Mouse (Mus musculus) frontal cortex, adult 2 months (tissue): Measurements from ENCODE around the gene Them7. TPM values are rescaled to one million over a fixed set of nuclear protein-coding genes. Genes with fewer than 3 reads are reported as not detected.
A peak's percentile ranks its signal among the peaks of the same experiment; 100 is the strongest.

Experiments used
- DNase-seq, 2 experiments: peaks; one replicate each; pipeline ENCODE4 v3.0.0; 2022; ENCODE audit warnings: low spot score in 1 of 2; ENCODE audit errors: extremely low spot score in 1 of 2
- polyA plus RNA-seq: library from polyadenylated mRNA; depleted of rRNA; stranded (reverse); fragments of >200 nt; gene quantifications from 2 replicates; pipeline ENCODE4 v1.2.3, GENCODE M21; 2012; rRNA removed

Them7 gene
- polyA plus RNA-seq, result not detected in 2 replicates

DNA sequence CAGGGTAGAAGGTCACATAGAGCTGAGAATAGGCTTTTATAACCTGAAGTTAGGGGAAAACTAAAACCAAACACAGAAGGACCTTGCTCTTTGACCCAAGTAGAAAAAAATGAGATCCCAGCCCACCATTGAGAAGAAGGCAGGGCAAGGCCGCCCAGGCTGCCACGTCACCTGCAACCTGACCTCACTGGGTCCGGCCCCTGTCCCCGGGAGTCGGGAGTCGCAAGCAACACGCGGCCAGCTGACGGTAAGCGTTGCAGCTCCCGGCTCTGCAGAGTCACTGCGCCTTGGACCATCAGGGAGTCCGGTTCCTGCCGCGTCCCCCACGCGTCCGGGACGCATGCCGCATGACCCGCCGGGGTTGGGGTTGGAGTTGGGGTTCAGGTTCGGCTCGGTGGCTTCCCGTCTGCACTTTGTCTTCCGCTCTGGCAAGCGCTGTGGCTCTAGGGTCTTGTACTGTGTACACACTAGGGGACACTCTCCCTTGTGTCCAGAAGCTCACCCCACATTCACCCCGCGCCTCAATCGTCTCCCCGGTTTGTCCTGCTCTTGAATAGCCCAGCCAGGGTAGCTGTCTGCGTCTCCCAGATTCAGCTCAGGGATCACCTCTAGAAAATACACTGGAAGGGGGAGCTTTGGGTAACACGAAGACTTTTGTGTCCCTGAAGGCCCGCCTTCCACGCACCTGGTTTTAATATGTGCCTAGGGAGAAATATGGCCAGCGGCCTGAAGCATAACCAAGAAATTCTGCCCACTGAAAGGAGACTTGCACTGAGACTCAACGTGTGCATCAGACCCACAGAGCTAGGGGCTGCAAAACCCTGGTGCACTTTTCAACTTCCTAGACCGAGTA, at the start of gene Them7:
TSS of gene Them7 (plus strand) at position 187 of the 853 bp plus-strand sequence.
- DNase-seq, result no peak

GRCm38 (mm10) chr2:105178871-105179270, 45.2 kb upstream of the Them7 start:
- no peak for DNase-seq

DNA sequence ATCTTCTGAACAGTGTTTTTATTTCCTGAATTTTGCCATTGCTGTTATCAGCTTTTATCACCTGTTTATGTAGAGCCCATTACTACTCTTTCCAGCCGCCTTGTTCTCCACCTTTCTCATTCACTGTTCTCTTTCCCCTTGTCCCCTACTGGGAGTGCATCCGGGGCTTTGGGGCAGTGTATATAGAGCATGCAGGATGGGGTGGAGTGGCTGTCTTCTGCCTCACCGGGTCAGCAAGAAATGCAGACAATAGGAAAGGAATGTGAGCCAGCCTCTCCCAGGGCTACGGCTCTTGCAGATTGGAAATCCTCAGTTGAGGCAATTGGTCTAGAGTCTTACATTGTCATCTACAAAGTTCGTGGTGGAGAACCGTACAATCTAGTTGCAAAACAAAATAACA, 41.6 kb upstream of the Them7 start:
- DNase-seq, result no peak

GRCm38 (mm10) chr2:105185140-105185539, 39.0 kb upstream of the Them7 start:
- no peak for DNase-seq

- no peak for DNase-seq
Measured at GRCm38 (mm10) chr2:105185768-105186529, 38.2 kb upstream of the Them7 start.

DNA sequence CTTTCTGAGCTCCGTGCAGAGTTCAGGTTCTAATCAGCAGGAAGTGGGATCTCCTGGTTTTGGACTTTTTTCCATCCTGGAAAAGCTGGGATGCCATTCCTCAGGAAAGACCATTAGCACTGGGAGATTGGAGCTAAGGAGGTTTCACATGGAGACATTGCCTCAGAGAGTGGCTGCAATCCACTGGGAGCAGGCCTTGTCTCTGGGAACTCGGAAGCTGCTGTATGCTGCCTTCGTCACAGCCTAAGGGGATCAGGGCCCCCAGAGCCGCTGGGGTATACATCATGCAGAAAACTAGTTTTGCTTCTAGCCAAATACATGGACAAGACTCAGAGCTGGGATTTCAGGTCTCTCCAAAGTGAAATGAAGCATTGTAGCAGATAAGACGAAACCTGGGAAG, 37.5 kb upstream of the Them7 start:
- DNase-seq, result no peak

DNA sequence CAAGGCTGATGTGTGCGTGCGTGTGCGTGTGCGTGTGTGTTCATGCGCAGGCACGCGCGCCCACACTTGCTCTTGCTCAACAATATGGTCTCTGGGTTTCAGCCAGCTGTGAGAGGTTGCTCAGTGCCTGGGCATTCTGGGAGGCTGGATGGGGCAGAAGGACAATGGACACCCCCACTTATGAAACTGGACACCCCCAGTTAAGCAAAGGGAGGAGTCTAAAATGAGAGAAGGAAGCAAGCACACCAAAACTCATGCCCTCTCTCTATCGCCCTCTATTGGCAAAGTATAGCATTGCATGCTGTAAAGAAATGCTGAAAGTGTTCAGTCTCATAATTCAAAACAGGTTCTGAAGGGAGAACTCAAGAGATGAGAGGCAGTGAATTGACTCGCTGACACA, 35.9 kb upstream of the Them7 start:
- DNase-seq, result peak in 1 of 2 experiments; percentile 12

DNA sequence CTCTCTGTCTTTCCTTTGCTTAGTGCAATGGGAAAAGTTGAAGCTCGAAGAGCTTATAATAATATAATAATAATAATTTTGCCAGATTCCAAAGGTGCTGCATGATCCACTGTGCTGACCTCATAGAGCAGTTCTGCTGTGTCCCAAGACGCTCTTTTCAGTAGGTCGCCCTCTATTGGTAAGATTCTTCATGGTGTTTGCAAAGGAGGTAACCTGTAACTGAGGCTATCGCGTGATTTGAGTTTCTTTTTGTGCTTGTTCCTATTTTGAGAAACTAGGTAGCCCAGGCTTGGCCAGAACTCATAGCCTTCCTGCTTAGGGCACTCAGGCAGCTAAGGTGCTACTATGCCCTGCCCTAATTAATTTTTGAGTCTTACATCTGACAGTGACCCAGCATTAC, 34.8 kb upstream of the Them7 start:
- peak in 1 of 2 experiments; percentile 32 for DNase-seq

- DNase-seq, result no peak
Measured at GRCm38 (mm10) chr2:105200152-105200551, 24.0 kb upstream of the Them7 start.

DNA sequence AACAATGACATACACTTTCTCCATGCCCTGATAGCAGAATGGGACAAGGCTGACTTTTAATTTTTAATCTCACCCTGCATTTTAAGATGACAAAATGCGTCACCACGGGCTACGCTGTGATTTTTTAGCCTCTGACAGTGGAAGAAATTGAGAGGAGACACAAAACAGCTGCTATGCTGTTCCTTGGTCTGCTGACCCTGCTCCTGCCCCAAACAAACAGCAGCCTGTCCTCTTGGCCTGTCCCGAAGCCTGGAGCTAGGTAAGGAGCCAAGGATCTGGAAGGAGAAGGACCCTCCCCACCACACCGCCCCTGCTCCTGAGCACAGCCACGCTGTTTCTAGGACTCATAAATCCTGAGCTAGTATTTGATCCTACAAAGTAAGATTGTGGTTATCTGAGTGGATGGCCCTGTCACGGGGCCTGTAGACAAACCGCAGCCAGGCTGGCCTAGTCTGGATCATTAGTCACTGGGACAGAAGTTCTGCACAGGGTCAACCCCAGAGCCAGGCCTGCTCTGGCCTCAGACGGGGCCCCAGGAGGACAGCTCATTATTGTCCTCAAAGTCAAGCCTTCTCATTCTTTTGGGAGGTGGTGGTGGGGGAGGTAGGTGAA, 17.5 kb upstream of the Them7 start:
- no peak for DNase-seq

GRCm38 (mm10) chr2:105212839-105213238, 11.3 kb upstream of the Them7 start:
- no peak for DNase-seq

DNA sequence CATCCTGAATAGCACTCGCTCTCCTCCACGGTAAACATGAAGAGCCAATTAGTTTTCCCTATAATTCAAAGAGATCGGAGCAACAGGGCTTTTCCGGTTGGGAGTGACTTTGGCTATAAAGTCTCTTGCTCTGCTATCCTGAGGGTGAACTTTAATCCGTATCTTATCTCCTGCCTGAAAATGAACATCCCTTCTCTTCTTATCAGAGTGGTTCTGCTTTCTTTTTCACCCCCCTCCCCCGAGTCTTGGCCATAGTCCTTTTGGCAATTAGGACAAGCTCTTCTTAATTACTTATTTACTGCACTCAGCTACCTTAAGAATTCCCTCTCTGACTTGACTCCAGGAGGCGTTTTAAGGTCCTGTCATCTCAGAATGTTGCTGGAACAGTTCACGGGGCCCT, 8.2 kb upstream of the Them7 start:
- no peak for DNase-seq

DNA sequence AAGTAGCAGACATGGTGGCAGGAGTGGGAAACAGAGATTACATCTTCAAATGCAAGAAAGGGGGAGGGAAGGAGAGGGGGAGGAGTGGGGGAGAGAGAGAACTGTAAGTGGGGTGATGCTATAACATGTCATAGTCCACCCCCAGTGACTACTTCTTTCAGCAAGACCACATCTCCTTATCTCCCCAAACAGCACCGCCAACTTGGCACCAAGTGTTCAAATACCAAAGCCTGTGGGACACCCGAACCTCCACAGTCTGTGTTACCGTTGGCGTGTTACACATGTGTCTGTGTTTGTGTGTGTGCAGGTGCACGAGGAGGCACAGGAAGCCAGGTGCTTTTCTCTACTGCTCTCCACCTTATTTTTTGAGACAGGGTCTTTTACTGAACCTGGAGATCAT, 4.9 kb upstream of the Them7 start:
- no peak for DNase-seq

GRCm38 (mm10) chr2:105219664-105220063, 4.5 kb upstream of the Them7 start:
- no peak for DNase-seq

DNA sequence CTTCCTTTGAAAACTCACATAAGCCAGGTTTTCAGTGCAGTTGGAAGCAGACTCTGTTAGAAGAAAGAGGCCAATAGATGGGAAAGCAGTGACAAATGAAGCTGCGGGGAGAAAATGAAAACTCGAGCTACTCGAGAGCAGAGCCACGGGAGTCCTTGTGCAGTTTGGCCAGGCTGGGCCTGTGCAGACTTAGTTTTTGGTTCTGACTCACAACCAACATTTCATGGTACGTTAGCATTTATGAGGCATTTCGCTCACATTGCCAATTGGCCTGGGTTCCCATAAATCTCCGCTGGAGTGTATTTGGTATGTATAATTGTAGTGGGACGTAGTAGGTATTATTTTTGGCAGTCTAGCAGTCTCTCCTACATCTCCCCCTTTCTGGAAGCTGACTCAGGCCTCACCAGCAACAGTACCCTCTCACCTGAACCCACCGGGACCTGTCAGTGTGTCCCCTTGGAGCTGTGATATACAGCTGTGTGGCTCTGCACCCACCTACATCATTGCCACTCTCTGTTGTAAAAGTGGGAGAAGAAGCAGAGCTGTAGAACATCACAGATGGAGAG, 3.3 kb upstream of the Them7 start:
- no peak for DNase-seq

DNA sequence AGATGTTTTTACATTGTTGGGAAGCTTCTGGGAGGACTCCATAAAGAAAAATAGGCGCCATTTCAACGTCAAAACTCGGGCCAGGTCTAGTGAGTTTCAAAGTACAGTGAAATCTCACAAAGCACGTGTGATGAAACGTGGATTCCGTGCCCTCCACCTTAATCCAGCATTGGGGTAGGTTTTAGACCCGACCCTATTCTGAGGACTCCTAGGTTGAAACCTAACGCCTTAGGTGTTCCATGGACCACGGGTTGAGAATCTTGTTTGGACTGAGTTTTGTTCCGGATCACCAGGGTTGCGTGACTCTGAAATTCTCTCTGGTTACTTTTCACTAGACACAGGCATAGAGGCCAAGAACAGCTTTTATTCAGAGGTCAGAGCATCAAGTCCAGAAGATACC, 514 bp upstream of the Them7 start:
- DNase-seq, result no peak

GRCm38 (mm10) chr2:105224987-105225375, 861 bp downstream of the Them7 start:
- no peak for DNase-seq

DNA sequence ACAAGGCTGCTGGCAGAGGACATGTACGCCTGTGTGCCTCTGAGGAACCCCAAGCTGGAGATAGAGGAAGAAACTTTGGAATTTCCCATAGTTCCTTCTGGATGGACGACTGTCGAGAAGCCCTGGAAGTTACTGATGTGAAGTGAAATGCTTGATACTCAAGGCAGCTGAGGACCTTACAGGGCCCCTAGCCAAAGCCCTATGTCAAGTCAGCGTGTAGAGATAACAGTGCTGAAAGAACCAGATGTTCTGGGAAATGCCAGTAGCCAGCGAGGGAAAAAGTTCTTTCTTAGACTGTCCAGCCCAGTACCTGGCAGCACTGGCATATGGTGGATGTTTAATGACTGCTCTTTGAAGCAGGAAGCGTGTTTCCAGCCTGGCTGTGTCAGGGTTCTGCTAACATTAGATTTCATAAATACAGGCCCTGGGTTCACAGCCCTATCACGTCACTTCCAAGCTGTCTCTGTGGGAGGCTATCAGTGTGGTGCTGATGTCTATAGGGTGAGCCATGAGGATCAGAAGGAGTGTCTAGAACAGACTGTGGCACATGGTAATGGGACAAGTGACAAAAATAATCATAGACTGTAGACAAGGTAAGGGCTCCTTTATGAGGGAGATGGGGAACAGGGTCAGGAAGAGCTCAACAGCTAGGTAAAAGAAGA, 2.3 kb downstream of the Them7 start:
- no peak for DNase-seq

- DNase-seq, result no peak
Measured at GRCm38 (mm10) chr2:105228416-105228815, 4.3 kb downstream of the Them7 start.

DNA sequence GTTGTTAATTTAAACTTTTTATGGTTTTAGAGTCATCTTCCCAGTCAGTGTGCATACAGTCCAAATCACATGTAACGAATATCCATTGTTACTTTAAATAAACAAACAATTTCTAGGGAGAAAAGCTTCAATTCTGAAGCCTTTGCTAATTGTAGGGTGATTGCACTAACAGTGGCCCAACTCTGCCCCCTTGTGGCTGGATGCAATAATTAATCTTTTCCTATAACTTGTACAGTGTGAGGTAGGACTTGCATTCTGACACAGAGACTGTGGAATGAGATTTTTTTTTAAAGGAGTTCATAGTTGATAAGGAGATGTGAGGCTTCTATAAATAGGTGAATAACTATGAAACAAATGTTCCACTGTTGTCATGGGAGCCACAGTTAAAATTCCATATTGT, 6.2 kb downstream of the Them7 start:
- peak in 1 of 2 experiments; percentile 88 for DNase-seq

GRCm38 (mm10) chr2:105232386-105232785, 8.3 kb downstream of the Them7 start:
- no peak for DNase-seq
